Mouse (Mus musculus): Measurements from ENCODE around the gene Tnnc2. TPM values are rescaled to one million over a fixed set of nuclear protein-coding genes. Genes with fewer than 3 reads are reported as not detected.

The Tnnc2 gene
- polyA plus RNA-seq, 1 experiment from 2014 or later = 0.52 TPM

DNA sequence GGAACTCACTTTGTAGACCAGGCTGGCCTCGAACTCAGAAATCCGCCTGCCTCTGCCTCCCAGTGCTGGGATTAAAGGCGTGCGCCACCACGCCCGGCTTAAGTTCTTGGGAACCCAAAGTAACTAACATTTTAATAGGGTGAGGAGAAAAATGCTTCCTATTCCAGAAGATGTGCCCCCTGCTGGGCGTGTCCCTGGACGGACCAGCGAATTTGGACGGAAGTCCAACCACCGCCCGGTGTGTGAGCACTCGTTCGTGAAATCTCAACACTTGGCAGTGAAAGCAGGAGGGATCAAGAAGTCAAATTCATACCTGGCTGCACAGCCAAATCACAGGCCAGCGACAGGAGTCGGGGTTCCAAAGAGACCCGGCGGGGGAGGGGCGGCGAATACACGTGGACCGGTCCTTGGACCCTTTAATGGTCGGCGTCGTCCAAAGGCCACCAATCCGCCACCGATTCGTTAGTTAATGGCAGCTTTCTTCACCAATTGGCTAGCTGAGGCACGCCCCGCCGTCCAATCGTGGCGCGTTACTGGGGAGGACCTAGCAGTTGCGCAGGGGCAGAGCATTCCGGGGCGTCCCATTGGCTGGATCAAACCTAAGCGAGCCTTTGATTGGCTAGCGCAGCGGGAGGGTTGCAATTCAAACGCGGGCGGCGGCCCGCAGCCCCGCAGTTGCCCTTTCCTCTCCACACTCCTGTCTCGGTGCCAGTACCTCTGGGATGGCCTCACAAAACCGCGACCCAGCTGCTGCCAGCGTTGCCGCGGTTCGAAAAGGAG lies 10.3 kb downstream of the Tnnc2 start, which contains the start of gene Ube2c:
Gene Ube2c (plus strand): TSS at position 641 of the 780 bp plus-strand sequence.
- no peaks in the 10 kb centered on the region for H3K27me3 ChIP-seq
- H3K9me3 ChIP-seq = no peaks in the 10 kb centered on the region
- peak within 1 kb of the TSS; percentile 94 for H3K4me2 ChIP-seq (replicated peaks)
- H3K27ac ChIP-seq (replicated peaks) = 0 out of 2 replicates have a peak within 1 kb of the TSS, but pooled peaks have one; percentile 30
- peaks cover 25% of the 10 kb centered on the region for H3K4me1 ChIP-seq
- H3K4me3 ChIP-seq = peak within 1 kb of the TSS; percentile 94
- peaks cover 52% of the 10 kb centered on the region for H3K36me3 ChIP-seq
- WGBS = 3% methylated on average over 53 of the region's 53 CpGs
- ATAC-seq (ENCODE audit: low FRiP score, low read depth) = peak; percentile 100
- H3K9ac ChIP-seq (replicated peaks) = peak within 1 kb of the TSS; percentile 76

DNA sequence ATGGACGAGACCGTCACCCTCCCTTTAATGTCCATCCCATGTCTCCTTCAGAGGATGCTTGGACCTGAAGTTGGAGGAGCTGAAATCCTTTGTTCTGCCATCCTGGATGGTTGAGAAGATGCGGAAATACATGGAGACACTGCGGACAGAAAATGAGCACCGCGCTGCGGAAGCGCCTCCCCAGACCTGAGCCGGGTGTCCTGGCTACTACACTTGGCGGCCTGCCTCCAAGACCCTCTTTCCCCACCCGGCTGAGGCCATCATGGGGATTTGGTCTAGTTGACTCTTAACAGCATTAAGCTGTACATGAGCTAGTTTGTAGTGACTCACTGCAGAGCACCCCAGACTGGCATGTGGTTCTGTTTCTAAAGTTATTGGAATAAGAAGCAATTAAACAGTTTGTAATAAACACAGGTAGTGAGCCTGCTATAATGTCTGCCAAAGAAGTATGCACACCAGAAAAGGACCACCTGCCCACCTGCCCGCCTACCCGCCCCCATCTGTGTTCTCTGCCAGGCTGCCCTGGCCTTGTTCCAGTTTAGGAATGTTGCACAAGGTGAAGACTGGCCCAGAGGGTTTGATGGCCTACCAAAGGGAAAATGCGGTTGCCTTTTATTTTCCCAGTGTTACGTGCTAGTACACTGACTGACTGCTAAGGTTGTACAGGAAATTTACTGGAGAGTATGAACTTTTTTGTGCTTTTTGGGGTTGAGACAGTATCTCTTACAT lies 11.8 kb downstream of the Tnnc2 start:
- H3K9ac ChIP-seq (replicated peaks) = no peak overlapping the region
- H3K4me2 ChIP-seq (replicated peaks) = no peak overlapping the region
- H3K27me3 ChIP-seq = no peaks in the 10 kb centered on the region
- no peak overlapping the region for H3K4me3 ChIP-seq
- H3K4me1 ChIP-seq = peaks cover 25% of the 10 kb centered on the region
- 95% methylated on average over 15 of the region's 15 CpGs for WGBS
- ATAC-seq (ENCODE audit: low FRiP score, low read depth) = no peak
- peaks cover 61% of the 10 kb centered on the region for H3K36me3 ChIP-seq
- no peaks in the 10 kb centered on the region for H3K9me3 ChIP-seq
- H3K27ac ChIP-seq (replicated peaks) = no peak overlapping the region

DNA sequence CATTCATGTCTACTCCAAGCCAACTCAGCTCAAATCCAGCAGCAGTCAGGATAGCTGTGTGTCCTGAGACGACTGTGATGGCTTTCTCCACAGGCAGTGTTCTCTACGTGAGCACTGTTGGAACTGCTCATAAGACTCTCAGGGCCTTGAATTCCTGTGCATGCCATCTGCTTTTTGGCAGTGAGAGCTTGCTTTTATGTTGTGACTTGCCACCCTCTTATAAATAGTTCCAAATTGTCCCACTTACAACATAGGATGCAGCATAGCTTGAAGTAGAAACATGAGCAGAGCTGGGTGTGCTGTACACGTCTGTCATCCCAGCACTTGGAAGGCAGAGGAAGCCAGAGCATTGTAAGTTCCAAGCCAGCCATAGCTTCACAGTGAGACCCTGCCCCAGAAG lies 13.9 kb downstream of the Tnnc2 start:
- no peak overlapping the region for H3K9ac ChIP-seq (replicated peaks)
- H3K9me3 ChIP-seq = no peaks in the 10 kb centered on the region
- no peak overlapping the region for H3K27ac ChIP-seq (replicated peaks)
- H3K4me3 ChIP-seq = no peak overlapping the region
- 85% methylated on average over 3 of the region's 3 CpGs for WGBS
- H3K4me2 ChIP-seq (replicated peaks) = no peak overlapping the region
- peaks cover 66% of the 10 kb centered on the region for H3K36me3 ChIP-seq
- H3K4me1 ChIP-seq = peaks cover 10% of the 10 kb centered on the region
- no peak for ATAC-seq (ENCODE audit: low FRiP score, low read depth)
- H3K27me3 ChIP-seq = no peaks in the 10 kb centered on the region

GRCm38 (mm10) chr2:164762593-164762992 lies 17.2 kb downstream of the Tnnc2 start:
- no peak for ATAC-seq (ENCODE audit: low FRiP score, low read depth)
- no peaks in the 10 kb centered on the region for H3K27me3 ChIP-seq
- no peak overlapping the region for H3K27ac ChIP-seq (replicated peaks)
- peaks cover 91% of the 10 kb centered on the region for H3K36me3 ChIP-seq
- H3K9me3 ChIP-seq = no peaks in the 10 kb centered on the region
- 96% methylated on average over 7 of the region's 7 CpGs for WGBS
- no peak overlapping the region for H3K9ac ChIP-seq (replicated peaks)
- no peak overlapping the region for H3K4me2 ChIP-seq (replicated peaks)
- H3K4me1 ChIP-seq = no peaks in the 10 kb centered on the region
- H3K4me3 ChIP-seq = no peak overlapping the region

DNA sequence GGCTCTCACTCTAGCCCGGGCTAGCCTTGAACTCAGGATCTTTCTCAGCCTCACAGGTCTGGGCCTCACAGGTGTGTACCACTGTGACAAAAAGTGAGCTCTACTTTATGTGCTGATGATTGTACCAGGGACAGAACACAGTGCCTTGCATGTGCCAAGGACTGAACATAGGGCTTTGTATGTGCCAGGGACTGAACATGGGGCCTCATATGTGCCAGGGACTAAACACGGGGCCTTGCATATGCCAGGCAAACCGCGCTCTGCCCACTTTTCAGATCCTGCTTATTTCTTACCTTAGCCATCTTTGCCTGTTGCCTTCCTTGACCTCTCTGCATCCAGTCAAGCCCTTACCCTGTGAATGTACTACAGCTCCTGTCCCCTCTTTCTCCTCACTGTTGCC lies 17.8 kb downstream of the Tnnc2 start:
- WGBS = 97% methylated on average over 4 of the region's 4 CpGs
- no peak for ATAC-seq (ENCODE audit: low FRiP score, low read depth)

GRCm38 (mm10) chr2:164761502-164761901 lies 18.3 kb downstream of the Tnnc2 start:
- H3K4me2 ChIP-seq (replicated peaks) = no peak overlapping the region
- WGBS = 95% methylated on average over 2 of the region's 2 CpGs
- H3K9ac ChIP-seq (replicated peaks) = no peak overlapping the region
- no peaks in the 10 kb centered on the region for H3K9me3 ChIP-seq
- no peak for ATAC-seq (ENCODE audit: low FRiP score, low read depth)
- H3K36me3 ChIP-seq = peaks cover 91% of the 10 kb centered on the region
- H3K4me3 ChIP-seq = no peak overlapping the region
- H3K4me1 ChIP-seq = no peaks in the 10 kb centered on the region
- H3K27me3 ChIP-seq = no peaks in the 10 kb centered on the region
- no peak overlapping the region for H3K27ac ChIP-seq (replicated peaks)

More for the DNA sequence above, 17.8 kb downstream of the Tnnc2 start:
- H3K4me1 ChIP-seq = no peaks in the 10 kb centered on the region
- H3K27me3 ChIP-seq = no peaks in the 10 kb centered on the region
- no peaks in the 10 kb centered on the region for H3K9me3 ChIP-seq
- H3K27ac ChIP-seq (replicated peaks) = no peak overlapping the region
- peaks cover 91% of the 10 kb centered on the region for H3K36me3 ChIP-seq
- no peak overlapping the region for H3K4me3 ChIP-seq
- no peak overlapping the region for H3K4me2 ChIP-seq (replicated peaks)
- H3K9ac ChIP-seq (replicated peaks) = no peak overlapping the region

- no peaks in the 10 kb centered on the region for H3K4me1 ChIP-seq
- ATAC-seq (ENCODE audit: low FRiP score, low read depth) = no peak
- H3K27me3 ChIP-seq = no peaks in the 10 kb centered on the region
- 89% methylated on average over 4 of the region's 4 CpGs for WGBS
- no peak overlapping the region for H3K4me3 ChIP-seq
- no peak overlapping the region for H3K27ac ChIP-seq (replicated peaks)
- peaks cover 91% of the 10 kb centered on the region for H3K36me3 ChIP-seq
- no peak overlapping the region for H3K9ac ChIP-seq (replicated peaks)
- H3K9me3 ChIP-seq = no peaks in the 10 kb centered on the region
- H3K4me2 ChIP-seq (replicated peaks) = no peak overlapping the region
Measured at GRCm38 (mm10) chr2:164760059-164760833, 19.5 kb downstream of the Tnnc2 start.

- no peaks in the 10 kb centered on the region for H3K27me3 ChIP-seq
- no peak for ATAC-seq (ENCODE audit: low FRiP score, low read depth)
- H3K9ac ChIP-seq (replicated peaks) = no peak overlapping the region
- H3K27ac ChIP-seq (replicated peaks) = no peak overlapping the region
- H3K4me1 ChIP-seq = no peaks in the 10 kb centered on the region
- no peaks in the 10 kb centered on the region for H3K9me3 ChIP-seq
- H3K4me2 ChIP-seq (replicated peaks) = no peak overlapping the region
- 88% methylated on average over 1 of the region's 1 CpGs for WGBS
- peaks cover 100% of the 10 kb centered on the region for H3K36me3 ChIP-seq
- no peak overlapping the region for H3K4me3 ChIP-seq
Measured at GRCm38 (mm10) chr2:164758692-164759091, 21.1 kb downstream of the Tnnc2 start.

DNA sequence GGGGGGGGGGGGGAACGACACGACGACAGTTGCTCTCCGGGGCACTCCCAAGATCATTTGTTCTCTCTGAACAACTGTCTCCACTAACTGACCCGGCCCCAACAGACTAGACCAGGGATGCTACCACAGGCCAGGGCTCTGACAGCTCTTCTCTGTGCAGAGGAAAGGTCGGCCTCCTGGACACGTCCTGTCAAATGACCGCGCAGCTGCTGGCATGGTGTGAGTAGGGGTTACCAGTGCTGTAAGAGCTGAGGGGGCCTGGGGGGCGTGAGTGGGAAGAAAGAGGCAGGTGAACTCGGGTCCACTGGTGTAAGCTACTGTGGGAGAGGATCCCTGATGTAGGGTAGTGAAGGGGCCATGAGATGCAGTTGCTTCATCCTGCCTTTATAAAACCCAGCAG lies 21.9 kb downstream of the Tnnc2 start:
- ATAC-seq (ENCODE audit: low FRiP score, low read depth) = no peak
- Histone ChIP-seq H3K9ac (replicated peaks) (no peak overlapping the region), H3K36me3 (peaks cover 95% of the 10 kb centered on the region)

DNA sequence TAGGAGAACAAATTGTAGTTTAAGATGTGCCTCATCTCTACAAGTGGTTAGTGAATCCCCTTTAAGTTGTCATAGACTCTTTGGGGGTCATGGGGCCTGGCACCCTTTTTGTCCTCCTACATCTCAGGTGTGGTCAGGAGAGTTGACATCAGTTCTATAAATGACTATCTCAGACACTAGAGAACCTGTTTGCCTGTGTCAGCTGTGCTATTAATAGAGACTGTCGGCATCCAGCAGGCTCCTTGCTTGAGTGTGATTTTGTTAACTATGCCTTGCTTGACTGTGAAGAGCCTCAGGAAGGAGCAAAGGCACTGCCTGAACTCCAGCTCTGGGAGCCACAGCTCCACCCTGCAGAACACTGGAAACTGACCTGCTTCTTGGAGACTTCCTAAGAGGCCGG lies 25.0 kb downstream of the Tnnc2 start:
- H3K27ac ChIP-seq (replicated peaks) = no peak overlapping the region
- no peaks in the 10 kb centered on the region for H3K4me1 ChIP-seq
- no peak overlapping the region for H3K4me3 ChIP-seq
- H3K36me3 ChIP-seq = peaks cover 91% of the 10 kb centered on the region
- H3K9me3 ChIP-seq = no peaks in the 10 kb centered on the region
- H3K4me2 ChIP-seq (replicated peaks) = no peak overlapping the region
- ATAC-seq (ENCODE audit: low FRiP score, low read depth) = no peak
- H3K27me3 ChIP-seq = no peaks in the 10 kb centered on the region
- no peak overlapping the region for H3K9ac ChIP-seq (replicated peaks)
- 98% methylated on average over 2 of the region's 2 CpGs for WGBS

More for the DNA sequence above, 21.9 kb downstream of the Tnnc2 start:
- Histone ChIP-seq H3K4me3 (no peak overlapping the region), H3K27me3 (no peaks in the 10 kb centered on the region), H3K9me3 (no peaks in the 10 kb centered on the region), H3K27ac (replicated peaks) (no peak overlapping the region), H3K4me1 (no peaks in the 10 kb centered on the region), H3K4me2 (replicated peaks) (no peak overlapping the region)
- 92% methylated on average over 11 of the region's 11 CpGs for WGBS

DNA sequence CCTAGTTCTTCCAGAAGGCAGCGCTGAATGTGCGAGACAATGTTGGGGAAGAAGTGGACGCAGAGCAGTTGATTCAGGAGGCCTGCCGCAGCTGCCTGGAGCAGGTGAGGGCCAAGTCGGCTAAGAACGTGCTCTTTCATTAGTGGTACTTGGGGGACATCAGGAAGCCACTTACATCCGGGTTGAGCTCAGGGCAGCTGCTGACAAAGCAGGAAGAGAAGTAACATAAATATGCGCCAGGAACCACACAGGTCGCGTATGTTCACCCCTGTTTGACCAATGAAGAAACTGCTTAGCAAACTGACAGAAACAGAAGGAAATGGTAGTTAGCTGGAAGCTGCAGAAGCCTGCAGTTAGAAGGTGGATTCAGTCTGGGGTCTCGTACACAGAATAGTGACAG lies 25.7 kb downstream of the Tnnc2 start:
- Histone ChIP-seq H3K9me3 (no peaks in the 10 kb centered on the region), H3K4me3 (no peak overlapping the region), H3K27ac (replicated peaks) (no peak overlapping the region), H3K4me2 (replicated peaks) (no peak overlapping the region), H3K36me3 (peaks cover 90% of the 10 kb centered on the region), H3K4me1 (no peaks in the 10 kb centered on the region), H3K9ac (replicated peaks) (no peak overlapping the region), H3K27me3 (no peaks in the 10 kb centered on the region)
- 90% methylated on average over 11 of the region's 11 CpGs for WGBS
- no peak for ATAC-seq (ENCODE audit: low FRiP score, low read depth)

GRCm38 (mm10) chr2:164752454-164752853 lies 27.3 kb downstream of the Tnnc2 start:
- Histone ChIP-seq H3K27me3 (no peaks in the 10 kb centered on the region), H3K4me2 (replicated peaks) (no peak overlapping the region), H3K4me1 (0 out of 2 replicates have a peak, but pooled peaks cover 2% of the 10 kb centered on the region), H3K4me3 (no peak overlapping the region), H3K36me3 (peaks cover 89% of the 10 kb centered on the region), H3K9me3 (no peaks in the 10 kb centered on the region), H3K27ac (replicated peaks) (no peak overlapping the region), H3K9ac (replicated peaks) (no peak overlapping the region)
- no peak for ATAC-seq (ENCODE audit: low FRiP score, low read depth)
- 92% methylated on average over 2 of the region's 2 CpGs for WGBS

Measured in midbrain, embryonic 12.5 days (tissue).